Comparison of ENCODE assay signal across 17 mouse cellular contexts in genomic region chr4:133501514-133501913, GRCm38 (mm10). TPM values are rescaled to one million over a fixed set of nuclear protein-coding genes. Genes with fewer than 3 reads are reported as not detected.
"Had no signal": no experiment of that assay in that cellular context is flagged by ENCODE, and none has a peak within 500 bp of the region (broad histone marks: within the 10 kb centered on the region; RNA-seq: fewer than 3 reads in every experiment).

No protein-coding gene starts in this region.

- H3K9ac ChIP-seq: limb, embryonic 13.5 days; liver, embryonic 14.5 days; neural tube, embryonic 12.5 days; stomach, embryonic 15.5 days had no signal

- H3K27ac ChIP-seq: limb, embryonic 13.5 days; liver, embryonic 14.5 days; midbrain, embryonic 10.5 days; neural tube, embryonic 12.5 days; stomach, embryonic 15.5 days had no signal

- H3K9me3 ChIP-seq: limb, embryonic 13.5 days; midbrain, embryonic 10.5 days; neural tube, embryonic 12.5 days; stomach, embryonic 15.5 days had no signal

- H3K4me2 ChIP-seq: limb, embryonic 13.5 days; neural tube, embryonic 12.5 days; stomach, embryonic 15.5 days had no signal

- H3K4me3 ChIP-seq: limb, embryonic 13.5 days; midbrain, embryonic 10.5 days; myocyte; neural tube, embryonic 12.5 days; stomach, embryonic 15.5 days had no signal

- DNase-seq: kidney, adult 18-20 months; kidney, postnatal 14 days; layer of hippocampus, postnatal 36 days; lung, adult 18-20 months; midbrain, embryonic 14.5 days; thymus, postnatal 36 days had no signal

- H3K36me3 ChIP-seq: limb, embryonic 13.5 days; midbrain, embryonic 10.5 days; neural tube, embryonic 12.5 days; stomach, embryonic 15.5 days had no signal

RNA-seq across cellular contexts. Expression of gene Trnp1, which starts 3.2 kb away (rescaled TPM):
- total RNA-seq: liver, adult 2 months; neutrophil, adult 5-6 weeks had no signal

RNA-seq across cellular contexts. Expression of gene Kdf1, which starts 17.2 kb away (rescaled TPM):
- total RNA-seq: left cerebral cortex, postnatal 36 days; neutrophil, adult 5-6 weeks had no signal

RNA-seq across cellular contexts. Expression of gene Tent5b, which starts 21.6 kb away (rescaled TPM):
- total RNA-seq: layer of hippocampus, postnatal 36 days; left cerebral cortex, postnatal 36 days had no signal

RNA-seq across cellular contexts. Expression of gene Nr0b2, which starts 51.7 kb away (rescaled TPM):
- total RNA-seq: layer of hippocampus, postnatal 36 days; left cerebral cortex, adult 8-10 months; left cerebral cortex, postnatal 36 days; neutrophil, adult 5-6 weeks had no signal
- polyA plus RNA-seq: kidney, embryonic 14.5 days; midbrain, embryonic 14.5 days; myocyte; neural tube, embryonic 12.5 days had no signal
